Mouse (Mus musculus) neutrophil, adult 59 days (primary cell): Measurements from ENCODE around the gene Rassf10. TPM values are rescaled to one million over a fixed set of nuclear protein-coding genes. Genes with fewer than 3 reads are reported as not detected.

Experiments used
- total RNA-seq, 2 experiments: library from RNA; stranded (reverse); gene quantifications; 1 replicate in 1 of 2; 2 replicates in 1 of 2; pipeline ENCODE4 v1.2.4; 2023

The Rassf10 gene
- total RNA-seq = under 1 TPM; 0.11 to 0.22 TPM

DNA sequence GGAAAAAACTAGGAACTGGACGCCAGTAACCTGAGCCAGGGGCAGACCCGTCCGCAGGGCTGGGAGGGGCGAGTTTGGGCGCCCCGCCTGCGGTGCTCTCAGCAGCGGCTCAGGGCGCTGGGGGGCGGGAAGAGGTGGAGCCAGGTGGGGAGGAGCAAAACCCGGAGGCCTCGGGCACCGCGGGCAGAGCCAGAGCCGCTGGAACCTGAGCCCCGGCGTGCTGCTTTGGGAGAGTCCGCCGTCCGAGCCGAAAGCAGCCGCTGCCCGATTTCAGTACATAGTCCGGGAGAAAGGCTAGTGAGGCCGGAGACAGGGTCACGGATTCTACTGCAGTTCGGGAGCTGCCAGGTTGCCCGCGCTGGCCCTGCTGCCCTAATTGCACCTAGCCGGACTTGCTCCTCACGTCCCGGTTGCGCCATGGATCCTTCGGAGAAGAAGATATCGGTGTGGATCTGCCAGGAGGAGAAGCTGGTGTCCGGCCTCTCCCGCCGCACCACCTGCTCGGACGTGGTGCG lies at the start of gene Rassf10:
TSS of gene Rassf10 (plus strand) at position 186 of the 515 bp plus-strand sequence.

